Mouse (Mus musculus) cerebellum, adult 11 months (tissue): Measurements from ENCODE around the gene Fcmr.
A peak's percentile ranks its signal among the peaks of the same experiment; 100 is the strongest.

Experiments
- DNase-seq: peaks from one replicate; pipeline ENCODE4 v3.0.0; 2022

The Fcmr gene

DNA sequence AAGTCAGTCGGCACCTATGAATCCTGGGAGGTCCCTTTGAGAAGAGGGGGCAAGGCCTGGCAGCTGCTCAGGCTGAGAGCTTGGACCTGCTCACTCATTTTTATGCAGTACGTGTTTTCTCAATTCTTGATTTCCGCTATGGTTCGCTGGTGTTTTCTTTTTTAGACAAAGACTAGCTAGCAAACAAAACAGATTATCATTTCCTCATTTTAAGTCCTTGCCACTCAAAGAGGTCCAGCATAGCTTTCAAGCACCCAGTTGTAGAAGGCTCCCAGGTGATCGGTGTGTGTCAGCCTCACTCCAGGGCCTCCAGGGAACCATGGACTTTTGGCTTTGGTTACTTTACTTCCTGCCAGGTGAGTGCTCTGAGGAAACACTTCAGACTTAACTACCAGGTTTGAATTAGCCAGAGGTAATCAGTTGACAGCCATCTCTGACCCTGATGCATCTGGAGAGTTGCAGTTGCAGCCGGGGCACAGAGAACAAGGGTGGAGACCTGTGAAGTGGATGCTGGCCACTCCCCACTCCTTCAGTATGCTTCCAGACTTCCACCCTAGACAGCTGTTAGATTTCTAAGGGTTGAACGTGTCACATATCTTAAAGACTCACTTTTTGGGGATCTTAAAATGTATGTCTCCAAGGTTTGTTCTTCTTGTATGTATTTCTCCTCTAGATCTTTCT lies at the start of gene Fcmr:
Gene Fcmr, plus strand, starts transcription at position 129 of the 681 bp plus-strand sequence.
- DNase-seq: no peak

GRCm38 (mm10) chr1:130819737-130820136 lies 45.7 kb upstream of the Fcmr start:
- DNase-seq: no peak

DNA sequence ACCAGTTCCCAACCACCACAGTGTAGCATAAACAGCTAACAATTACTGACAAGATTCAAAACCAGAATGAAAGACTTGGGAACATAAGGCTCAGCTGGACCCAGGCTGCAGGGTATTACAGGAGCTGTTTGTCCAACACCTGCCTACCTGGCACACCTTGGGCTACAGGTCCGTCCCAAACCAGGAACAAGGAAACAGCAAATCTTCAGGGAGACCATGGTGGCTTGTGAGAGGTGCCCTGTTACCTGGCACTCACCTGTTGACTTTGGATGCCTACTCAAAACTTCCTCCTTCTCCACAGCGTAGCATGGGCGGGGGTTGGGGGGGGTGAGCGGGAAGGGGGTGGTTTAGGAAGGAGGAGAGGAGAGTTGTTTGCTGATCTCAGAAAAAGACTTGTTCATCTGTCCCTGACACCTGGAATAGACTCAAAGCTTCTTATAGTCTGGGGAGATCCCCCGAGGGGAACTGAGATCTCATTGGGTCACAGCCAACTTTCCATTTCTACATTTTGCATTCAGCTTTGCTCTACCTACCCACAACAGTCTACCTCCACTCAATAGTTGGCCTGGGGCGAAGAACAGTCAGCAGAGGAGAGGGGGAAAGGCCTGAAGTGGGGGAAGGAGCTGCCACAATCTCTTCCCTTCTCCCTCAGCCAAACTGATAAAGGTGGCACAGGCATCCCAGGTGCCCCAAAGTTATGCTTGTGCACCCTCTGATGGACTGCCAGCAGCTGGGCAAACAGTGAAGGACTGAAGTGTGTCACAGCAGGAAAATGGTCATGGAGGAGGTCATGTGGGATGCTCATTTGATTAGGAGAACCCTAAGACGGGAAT lies 44.9 kb upstream of the Fcmr start:
- DNase-seq: no peak

DNA sequence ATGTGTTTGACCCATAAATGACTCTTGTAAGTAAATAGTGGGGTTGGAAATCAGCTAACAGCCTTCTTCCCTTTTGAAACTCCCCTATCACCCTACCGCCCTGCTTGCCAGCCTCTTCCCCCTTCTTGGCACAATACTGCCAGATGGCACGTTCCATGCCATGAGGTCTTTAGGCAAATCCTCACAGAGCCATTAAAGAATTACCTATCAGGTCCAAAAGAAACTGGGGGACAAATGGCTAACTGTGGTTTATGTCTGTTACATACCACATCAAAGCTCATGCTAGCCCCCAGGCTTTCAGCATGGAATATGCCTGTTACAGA lies 44.4 kb upstream of the Fcmr start:
- no peak for DNase-seq

GRCm38 (mm10) chr1:130821911-130822625 lies 43.4 kb upstream of the Fcmr start:
- no peak for DNase-seq

- no peak for DNase-seq
Observed at GRCm38 (mm10) chr1:130826448-130826847, 39.0 kb upstream of the Fcmr start, which contains the start of gene Pigr. Pigr (plus strand) TSS chr1:130826684.

- DNase-seq: no peak
Observed at GRCm38 (mm10) chr1:130828656-130829055, 36.8 kb upstream of the Fcmr start.

DNA sequence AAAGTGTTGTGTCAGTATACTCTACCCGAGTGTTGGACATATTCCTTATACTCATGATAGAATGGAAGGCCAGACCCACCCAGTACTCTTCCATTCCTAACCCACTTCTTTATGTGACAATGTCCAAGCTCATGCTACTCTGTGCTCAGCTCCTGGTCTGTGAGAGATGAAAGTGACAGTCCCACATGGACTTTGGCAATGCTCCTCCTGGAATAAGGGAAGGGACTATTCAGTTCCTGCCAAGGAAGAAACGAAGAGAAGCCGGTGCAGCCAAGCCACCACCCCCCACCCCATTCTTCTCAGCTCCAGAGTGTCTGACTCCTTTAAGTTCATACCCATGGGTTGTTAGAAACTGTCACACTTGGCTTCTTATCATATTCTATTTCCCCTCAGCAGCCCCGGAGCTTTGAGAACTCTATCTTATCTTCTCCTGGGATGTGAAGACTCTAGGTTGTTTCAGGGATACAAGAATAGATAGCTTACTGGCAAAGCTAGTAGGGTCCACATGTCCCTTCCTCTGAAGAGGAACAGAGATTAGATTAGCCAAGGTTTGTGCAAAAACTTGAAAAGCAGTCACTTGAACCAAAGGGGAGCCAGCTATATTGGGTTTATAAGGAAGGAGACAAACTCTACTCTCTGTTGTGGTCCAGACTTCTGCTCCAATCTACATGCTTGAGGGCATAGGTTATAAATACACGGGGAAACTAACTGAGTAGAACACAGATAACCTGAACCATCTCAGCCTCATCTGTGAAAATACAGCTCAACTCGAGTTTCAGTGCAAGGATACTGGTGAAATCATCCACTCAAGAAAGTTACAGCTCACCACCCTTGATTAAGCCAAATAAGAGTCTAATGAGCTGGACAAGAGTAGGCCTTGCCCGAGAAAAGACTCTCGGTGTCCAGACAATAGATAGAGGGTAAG lies 35.3 kb upstream of the Fcmr start:
- DNase-seq: no peak

DNA sequence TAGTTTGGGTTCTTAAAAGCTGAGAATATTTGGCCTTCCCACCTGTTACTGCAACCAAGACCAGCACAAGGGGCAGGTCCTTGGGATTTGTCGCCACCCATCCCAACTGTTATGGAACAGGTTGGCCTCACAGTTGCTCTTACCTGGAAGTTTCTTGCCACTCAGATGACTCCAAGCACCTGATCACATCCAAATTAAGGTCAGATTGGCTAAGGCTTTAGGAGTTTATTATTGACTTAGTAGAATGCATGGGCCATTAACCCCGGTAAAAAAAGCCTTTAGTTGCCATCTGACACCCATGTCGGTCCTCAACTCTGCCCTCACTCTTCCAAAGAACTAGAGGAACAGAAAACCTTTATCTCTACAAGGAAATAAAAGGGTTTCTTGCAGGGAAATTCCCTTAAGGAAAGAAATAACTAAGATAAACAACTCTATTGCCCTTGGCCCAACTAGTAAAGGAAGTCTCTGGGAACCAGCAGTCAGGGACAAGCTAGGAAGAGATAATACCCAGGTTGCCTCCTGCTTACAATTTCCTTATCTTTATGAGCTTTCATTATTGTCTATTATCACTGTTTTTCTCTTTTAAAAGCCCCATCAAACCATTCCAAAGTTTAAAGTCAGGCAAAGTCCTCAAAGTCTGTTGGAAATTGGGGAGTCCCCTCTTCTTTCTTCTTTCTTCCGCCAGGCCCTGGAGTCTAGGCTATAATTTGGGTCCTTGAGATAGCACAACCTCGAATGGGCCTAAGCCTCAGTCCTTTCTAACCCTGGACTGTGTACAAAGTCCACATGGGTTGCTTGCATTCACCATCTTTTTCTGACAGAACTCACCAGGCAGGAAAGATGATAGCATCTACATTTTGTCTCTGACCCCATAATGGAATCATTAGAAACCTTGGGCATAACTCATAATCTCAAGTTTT lies 33.0 kb upstream of the Fcmr start:
- no peak for DNase-seq

- peak; percentile 13 for DNase-seq
Observed at GRCm38 (mm10) chr1:130835161-130835936, 30.1 kb upstream of the Fcmr start.

- no peak for DNase-seq
Observed at GRCm38 (mm10) chr1:130838288-130838687, 27.2 kb upstream of the Fcmr start.

DNA sequence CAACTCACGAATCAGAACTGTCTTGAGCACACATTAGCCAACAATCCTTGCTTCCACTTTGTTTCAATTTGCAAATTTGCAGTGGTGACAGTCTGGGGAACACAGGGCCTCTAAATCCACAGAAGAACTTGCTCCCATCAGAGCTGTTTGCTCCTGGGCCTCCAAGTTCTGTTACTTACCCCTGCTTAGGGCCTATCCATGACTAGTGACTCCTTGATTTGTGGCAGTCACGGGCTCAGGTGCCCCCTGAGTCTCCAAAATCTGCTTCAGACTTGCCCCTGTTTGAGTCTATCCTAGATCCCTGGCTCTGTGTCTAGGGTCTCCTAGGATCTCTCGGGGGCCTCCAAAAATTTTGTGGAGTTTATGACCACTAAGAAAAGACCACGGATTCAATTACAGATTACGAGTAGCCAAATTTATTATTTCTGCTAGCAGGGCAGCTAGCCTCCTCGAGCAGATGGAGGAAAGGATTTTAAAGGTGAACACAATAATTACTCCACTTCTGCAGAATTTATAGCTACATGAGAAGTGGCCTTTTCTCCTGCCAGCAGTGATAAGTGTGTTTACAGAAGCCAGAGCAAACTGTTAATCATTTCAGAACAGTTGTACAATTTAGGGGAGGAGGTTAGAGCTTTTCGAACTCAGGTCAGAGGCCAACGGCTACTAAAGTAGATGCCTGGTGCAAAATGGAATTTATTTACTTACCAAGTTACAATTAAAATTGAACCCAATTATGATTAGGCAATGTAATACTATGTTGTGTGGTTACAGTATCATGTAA lies 24.7 kb upstream of the Fcmr start:
- no peak for DNase-seq

- no peak for DNase-seq
Observed at GRCm38 (mm10) chr1:130841621-130842020, 23.8 kb upstream of the Fcmr start.

GRCm38 (mm10) chr1:130844516-130844915 lies 21.0 kb upstream of the Fcmr start:
- no peak for DNase-seq

GRCm38 (mm10) chr1:130849530-130850214 lies 15.8 kb upstream of the Fcmr start:
- DNase-seq: no peak

- no peak for DNase-seq
Observed at GRCm38 (mm10) chr1:130850405-130850804, 15.1 kb upstream of the Fcmr start.

DNA sequence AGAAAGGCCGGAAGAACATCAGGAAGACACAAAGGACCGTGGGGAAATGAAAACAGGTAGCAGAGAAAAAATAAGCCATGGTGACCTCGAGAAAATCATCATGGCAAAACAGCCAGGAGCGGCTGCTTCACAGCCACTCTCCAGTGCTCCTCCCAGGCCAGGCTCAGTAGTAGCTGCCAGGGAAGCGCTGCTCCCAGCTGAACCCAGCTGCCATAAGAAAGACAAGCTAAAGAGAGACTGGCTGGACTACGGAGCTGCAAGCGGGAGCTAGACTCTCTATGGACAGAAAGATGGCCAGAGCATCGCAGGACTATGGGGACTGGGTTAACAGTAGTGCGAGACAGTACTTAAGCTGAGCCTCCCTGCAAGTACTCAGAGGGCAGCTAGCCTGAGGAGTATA lies 10.7 kb upstream of the Fcmr start:
- no peak for DNase-seq

GRCm38 (mm10) chr1:130855723-130856122 lies 9.7 kb upstream of the Fcmr start:
- DNase-seq: no peak

DNA sequence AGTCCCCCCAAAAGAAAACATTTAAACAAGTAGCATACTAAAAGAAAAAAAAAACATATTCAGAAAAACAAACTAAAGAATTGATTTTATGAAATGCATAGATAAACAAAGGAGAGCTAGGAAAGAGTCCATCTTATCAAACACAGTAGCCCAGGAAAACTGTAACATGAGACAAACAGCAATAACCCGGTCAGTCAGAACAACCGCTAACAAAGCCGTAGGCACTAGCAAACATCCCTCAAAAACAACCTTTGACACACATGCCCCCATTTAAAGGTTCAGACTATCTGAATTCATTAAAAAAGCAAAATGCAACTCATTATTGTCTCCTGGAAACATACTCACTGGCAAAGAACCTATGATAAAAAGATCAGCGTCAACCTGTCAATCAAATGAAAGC lies 8.0 kb upstream of the Fcmr start:
- DNase-seq: no peak
